Mouse (Mus musculus) embryonic facial prominence, embryonic 11.5 days (tissue): ENCODE results near the gene Nck2. TPM values are rescaled to one million over a fixed set of nuclear protein-coding genes. Genes with fewer than 3 reads are reported as not detected.

Experiments
- ATAC-seq: fragments of 200-750 bp; cut with Nextera tagmentation; replicated peaks from 2 replicates; pipeline ENCODE4 v1.8.0; 2017; ENCODE audit warnings: low read depth; ENCODE audit not compliant: insufficient number of reproducible peaks, low FRiP score, low TSS enrichment
- DNase-seq: peaks from one replicate; pipeline ENCODE4 v3.0.0-alpha.2; 2015; ENCODE audit warnings: low spot score
- H3K27ac ChIP-seq: fragments of 300-500 bp; sonication (generic); replicated peaks from 2 replicates; pipeline ENCODE4 v1.5.1; 2014; ENCODE audit warnings: mild to moderate bottlenecking, low read depth, low read length, control low read depth
- H3K27me3 ChIP-seq: fragments of 300-500 bp; sonication (generic); 2 replicates; pipeline ENCODE4 v1.6.1; 2014; ENCODE audit warnings: mild to moderate bottlenecking, low read length, moderate library complexity, mixed read lengths; ENCODE audit not compliant: control insufficient read depth, insufficient read depth
- H3K36me3 ChIP-seq: fragments of 300-500 bp; sonication (generic); replicated peaks from 2 replicates; pipeline ENCODE4 v1.6.1; 2014; ENCODE audit warnings: low read depth, mild to moderate bottlenecking, low read length, moderate library complexity, mixed read lengths; ENCODE audit not compliant: control insufficient read depth, insufficient read depth
- H3K4me1 ChIP-seq: fragments of 300-500 bp; sonication (generic); 2 replicates; pipeline ENCODE4 v1.6.1; 2014; ENCODE audit warnings: low read length, mixed read lengths; ENCODE audit not compliant: control insufficient read depth, insufficient read depth
- H3K4me2 ChIP-seq: fragments of 300-500 bp; sonication (generic); 2 replicates; pipeline ENCODE4 v1.6.1; 2014; ENCODE audit warnings: low read depth, mild to moderate bottlenecking, control low read depth, low read length, moderate library complexity
- H3K4me3 ChIP-seq: fragments of 300-500 bp; sonication (generic); 2 replicates; pipeline ENCODE4 v1.5.1; 2014; ENCODE audit warnings: low read depth, low read length, control low read depth
- H3K9ac ChIP-seq: fragments of 300-500 bp; sonication (generic); replicated peaks from 2 replicates; pipeline ENCODE4 v1.6.1; 2014; ENCODE audit warnings: mild to moderate bottlenecking, control low read depth, low read length
- H3K9me3 ChIP-seq: fragments of 300-500 bp; sonication (generic); replicated peaks from 2 replicates; pipeline ENCODE4 v1.6.1; 2016; ENCODE audit warnings: mild to moderate bottlenecking, low read length, inconsistent platforms, mixed read lengths; ENCODE audit not compliant: control insufficient read depth
- WGBS: fragments of 180-500 bp; shearing (Covaris S2); extraction: QIAGEN DNeasy Blood & Tissue Kit; methylation state at CpG from one replicate; pipeline ENCODE4 v1.1.7; 2014; 5-methylcytosine and 5-hydroxymethylcytosine counted together
- polyA plus RNA-seq: library from polyadenylated mRNA; unstranded; fragments of >200 nt; fragmentation: Nextera tagmentation; extraction: Ambion mirVana; gene quantifications from 2 replicates; pipeline ENCODE4 v1.2.1, GENCODE M21; 2014

The Nck2 gene
- polyA plus RNA-seq, 1 experiment from 2014 or later = 40.8 TPM

- no peak overlapping the region for H3K27ac ChIP-seq
- no peak overlapping the region for H3K4me3 ChIP-seq
- H3K9me3 ChIP-seq = no peaks in the 10 kb centered on the region
- ATAC-seq = no peak
- 53% methylated on average over 8 of the region's 8 CpGs for WGBS
- no peaks in the 10 kb centered on the region for H3K27me3 ChIP-seq
- no peaks in the 10 kb centered on the region for H3K36me3 ChIP-seq
- no peak for DNase-seq
- no peak overlapping the region for H3K9ac ChIP-seq
- H3K4me1 ChIP-seq = no peaks in the 10 kb centered on the region
- H3K4me2 ChIP-seq = no peak overlapping the region
Measured at GRCm38 (mm10) chr1:43601054-43601453, 156.7 kb downstream of the Nck2 start.

GRCm38 (mm10) chr1:43615948-43616347, 171.6 kb downstream of the Nck2 start:
- WGBS = 38% methylated on average over 4 of the region's 4 CpGs
- Histone ChIP-seq H3K9me3 (no peaks in the 10 kb centered on the region), H3K9ac (no peak overlapping the region), H3K27ac (no peak overlapping the region), H3K4me3 (no peak overlapping the region), H3K4me1 (no peaks in the 10 kb centered on the region), H3K36me3 (no peaks in the 10 kb centered on the region), H3K27me3 (no peaks in the 10 kb centered on the region), H3K4me2 (no peak overlapping the region)
- DNase-seq = no peak
- ATAC-seq = no peak

Other genes with a start within 250 kb of the Nck2 start
- gene Fhl2, start 247.6 kb upstream of the Nck2 start, polyA plus RNA-seq = 14.6 and 17.3 TPM in 2 replicates